Mouse (Mus musculus): ENCODE results near the gene Nps. TPM values are rescaled to one million over a fixed set of nuclear protein-coding genes. Genes with fewer than 3 reads are reported as not detected.

The Nps gene
- polyA plus RNA-seq, 1 experiment = not detected

DNA sequence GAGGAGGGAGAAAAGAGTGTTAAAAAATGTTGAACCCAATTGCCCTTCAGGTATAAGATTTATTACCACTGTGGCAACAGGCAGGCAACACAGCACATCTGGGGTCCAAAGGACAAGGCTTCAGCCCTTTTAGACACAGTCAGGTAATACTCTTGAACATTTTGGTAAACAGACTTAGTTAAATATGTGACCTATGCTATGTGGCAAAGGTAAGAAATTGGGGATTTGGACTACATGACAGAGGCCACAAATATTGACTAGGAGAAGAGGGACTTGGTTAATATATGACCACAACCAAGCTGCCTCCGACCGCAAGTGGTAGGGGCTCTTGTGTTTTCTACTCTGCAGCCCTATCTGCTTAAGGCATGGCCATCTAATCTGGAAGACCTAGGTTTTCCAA, 5.3 kb upstream of the Nps start:
- H3K4me1 ChIP-seq (replicated peaks; ENCODE audit: control insufficient read depth, insufficient read depth, low read length) = no peaks in the 10 kb centered on the region
- H3K36me3 ChIP-seq (ENCODE audit: control insufficient read depth, insufficient read depth, low read length) = no peaks in the 10 kb centered on the region
- no peak overlapping the region for H3K27ac ChIP-seq (ENCODE audit: control insufficient read depth, insufficient read depth, low read length)
- DNase-seq = no peak
- no peak overlapping the region for H3K4me3 ChIP-seq (ENCODE audit: control insufficient read depth, insufficient read depth, low read length)
- no peaks in the 10 kb centered on the region for H3K27me3 ChIP-seq (ENCODE audit: control insufficient read depth, insufficient read depth, low read length)
- WGBS = 98% methylated on average over 2 of the region's 2 CpGs
- TF ChIP-seq CTCF (IDR thresholded peaks at IDR 0.05; ENCODE audit: borderline replicate concordance, control insufficient read depth, extremely low read depth, insufficient read depth, low read length, poor library complexity) (no peak), POLR2A (IDR thresholded peaks at IDR 0.05; ENCODE audit: control insufficient read depth, extremely low read depth, insufficient read depth, low read length, poor library complexity) (no peak)

DNA sequence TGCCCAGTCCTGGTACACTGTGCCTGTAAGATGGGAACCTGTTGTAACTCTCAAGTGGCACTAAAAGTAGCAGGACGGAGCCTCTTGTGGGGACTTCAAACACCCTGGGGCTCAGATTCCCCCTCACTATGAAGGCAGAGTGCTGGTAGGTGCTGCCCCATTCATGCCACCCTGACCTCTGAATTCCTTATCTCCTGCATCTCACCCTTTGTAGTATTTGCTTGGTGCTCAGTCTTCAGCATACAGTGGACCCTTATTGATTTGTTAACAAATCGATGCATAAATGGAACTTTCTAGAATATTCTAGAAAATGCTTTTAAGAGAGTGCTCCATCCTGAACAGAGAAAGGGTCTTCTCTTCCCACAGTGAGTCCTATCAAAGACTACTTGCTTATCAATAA, 4.1 kb upstream of the Nps start:
- no peaks in the 10 kb centered on the region for H3K27me3 ChIP-seq (ENCODE audit: control insufficient read depth, insufficient read depth, low read length)
- no peaks in the 10 kb centered on the region for H3K4me1 ChIP-seq (replicated peaks; ENCODE audit: control insufficient read depth, insufficient read depth, low read length)
- no peaks in the 10 kb centered on the region for H3K36me3 ChIP-seq (ENCODE audit: control insufficient read depth, insufficient read depth, low read length)
- H3K4me3 ChIP-seq (ENCODE audit: control insufficient read depth, insufficient read depth, low read length) = no peak overlapping the region
- no peak overlapping the region for H3K27ac ChIP-seq (ENCODE audit: control insufficient read depth, insufficient read depth, low read length)
- no peak for DNase-seq
- TF ChIP-seq CTCF (IDR thresholded peaks at IDR 0.05; ENCODE audit: borderline replicate concordance, control insufficient read depth, extremely low read depth, insufficient read depth, low read length, poor library complexity) (no peak), POLR2A (IDR thresholded peaks at IDR 0.05; ENCODE audit: control insufficient read depth, extremely low read depth, insufficient read depth, low read length, poor library complexity) (no peak)
- 94% methylated on average over 2 of the region's 2 CpGs for WGBS

DNA sequence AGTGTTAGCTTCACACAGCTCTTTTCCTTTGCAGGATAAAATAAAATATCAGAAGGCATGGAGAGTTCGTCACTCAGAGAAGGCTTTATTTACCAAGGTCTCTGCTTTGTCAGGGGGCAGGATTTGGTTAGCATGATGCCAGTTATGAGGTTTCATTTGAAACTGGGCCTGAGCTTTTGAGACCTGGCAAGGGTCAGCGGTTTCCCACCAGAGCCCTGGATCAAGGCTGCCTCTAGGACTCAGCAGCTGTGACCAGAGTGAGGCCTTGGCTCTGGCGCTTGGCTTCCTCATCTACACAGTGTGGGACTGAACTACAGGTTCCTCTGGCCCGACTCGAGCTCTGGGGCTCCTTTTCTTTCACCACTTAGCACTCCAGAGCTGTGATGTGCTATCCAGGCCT, 12.5 kb downstream of the Nps start:
- WGBS = 82% methylated on average over 5 of the region's 5 CpGs
- H3K27me3 ChIP-seq (ENCODE audit: control insufficient read depth, insufficient read depth, low read length) = no peaks in the 10 kb centered on the region
- TF ChIP-seq CTCF (IDR thresholded peaks at IDR 0.05; ENCODE audit: borderline replicate concordance, control insufficient read depth, extremely low read depth, insufficient read depth, low read length, poor library complexity) (no peak), POLR2A (IDR thresholded peaks at IDR 0.05; ENCODE audit: control insufficient read depth, extremely low read depth, insufficient read depth, low read length, poor library complexity) (no peak)
- no peaks in the 10 kb centered on the region for H3K4me1 ChIP-seq (replicated peaks; ENCODE audit: control insufficient read depth, insufficient read depth, low read length)
- no peak for DNase-seq
- no peak overlapping the region for H3K4me3 ChIP-seq (ENCODE audit: control insufficient read depth, insufficient read depth, low read length)
- no peaks in the 10 kb centered on the region for H3K36me3 ChIP-seq (ENCODE audit: control insufficient read depth, insufficient read depth, low read length)
- no peak overlapping the region for H3K27ac ChIP-seq (ENCODE audit: control insufficient read depth, insufficient read depth, low read length)

DNA sequence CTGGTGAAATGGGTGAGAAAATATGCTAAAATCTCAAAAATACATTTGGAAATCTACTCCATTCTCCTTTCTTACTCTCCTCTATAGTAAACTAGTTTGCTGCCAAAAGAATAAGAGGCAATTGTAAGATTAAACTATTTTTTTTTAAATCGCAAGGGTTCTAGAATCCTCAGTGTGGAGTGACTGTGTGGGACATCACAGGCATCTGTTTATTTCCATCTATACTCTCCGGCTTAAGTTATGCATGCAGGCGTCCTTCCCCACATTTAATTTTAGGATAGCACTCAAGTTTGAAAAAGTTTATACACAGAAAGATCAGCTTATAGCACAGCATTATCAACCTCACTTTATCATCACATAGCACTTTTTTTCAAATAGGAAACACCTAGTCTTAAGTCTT, 24.7 kb downstream of the Nps start:
- Histone ChIP-seq H3K36me3 (ENCODE audit: control insufficient read depth, insufficient read depth, low read length) (no peaks in the 10 kb centered on the region), H3K27ac (ENCODE audit: control insufficient read depth, insufficient read depth, low read length) (no peak overlapping the region), H3K4me1 (replicated peaks; ENCODE audit: control insufficient read depth, insufficient read depth, low read length) (no peaks in the 10 kb centered on the region), H3K4me3 (ENCODE audit: control insufficient read depth, insufficient read depth, low read length) (no peak overlapping the region), H3K27me3 (ENCODE audit: control insufficient read depth, insufficient read depth, low read length) (no peaks in the 10 kb centered on the region)
- DNase-seq = no peak
- 96% methylated on average over 3 of the region's 3 CpGs for WGBS
- TF ChIP-seq CTCF (IDR thresholded peaks at IDR 0.05; ENCODE audit: borderline replicate concordance, control insufficient read depth, extremely low read depth, insufficient read depth, low read length, poor library complexity) (no peak), POLR2A (IDR thresholded peaks at IDR 0.05; ENCODE audit: control insufficient read depth, extremely low read depth, insufficient read depth, low read length, poor library complexity) (no peak)

DNA sequence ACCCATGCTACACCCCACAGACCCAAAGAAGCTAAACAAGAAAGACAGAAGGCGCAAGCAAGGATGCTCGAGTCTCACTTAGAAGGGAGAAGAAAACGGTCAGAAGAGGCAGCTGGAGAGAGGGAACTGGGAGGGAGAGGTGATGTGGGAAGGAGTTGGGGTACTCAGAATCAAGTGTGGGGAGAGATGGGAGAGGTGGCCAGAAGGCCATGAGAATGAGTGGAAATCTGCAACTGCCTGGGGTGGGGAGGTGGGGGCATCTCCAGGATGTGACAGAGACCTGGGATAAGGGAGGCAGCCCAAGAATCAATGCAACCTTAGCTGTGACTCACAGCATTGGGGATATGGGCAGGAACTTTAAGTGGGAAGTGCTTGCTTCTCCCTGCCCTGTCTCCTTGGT, 31.5 kb downstream of the Nps start:
- H3K4me3 ChIP-seq (ENCODE audit: control insufficient read depth, insufficient read depth, low read length) = no peak overlapping the region
- DNase-seq = no peak
- WGBS = 94% methylated on average over 3 of the region's 3 CpGs
- no peak overlapping the region for H3K27ac ChIP-seq (ENCODE audit: control insufficient read depth, insufficient read depth, low read length)
- H3K36me3 ChIP-seq (ENCODE audit: control insufficient read depth, insufficient read depth, low read length) = no peaks in the 10 kb centered on the region
- TF ChIP-seq POLR2A (IDR thresholded peaks at IDR 0.05; ENCODE audit: control insufficient read depth, extremely low read depth, insufficient read depth, low read length, poor library complexity) (no peak), CTCF (IDR thresholded peaks at IDR 0.05; ENCODE audit: borderline replicate concordance, control insufficient read depth, extremely low read depth, insufficient read depth, low read length, poor library complexity) (no peak)
- H3K27me3 ChIP-seq (ENCODE audit: control insufficient read depth, insufficient read depth, low read length) = no peaks in the 10 kb centered on the region
- no peaks in the 10 kb centered on the region for H3K4me1 ChIP-seq (replicated peaks; ENCODE audit: control insufficient read depth, insufficient read depth, low read length)

DNA sequence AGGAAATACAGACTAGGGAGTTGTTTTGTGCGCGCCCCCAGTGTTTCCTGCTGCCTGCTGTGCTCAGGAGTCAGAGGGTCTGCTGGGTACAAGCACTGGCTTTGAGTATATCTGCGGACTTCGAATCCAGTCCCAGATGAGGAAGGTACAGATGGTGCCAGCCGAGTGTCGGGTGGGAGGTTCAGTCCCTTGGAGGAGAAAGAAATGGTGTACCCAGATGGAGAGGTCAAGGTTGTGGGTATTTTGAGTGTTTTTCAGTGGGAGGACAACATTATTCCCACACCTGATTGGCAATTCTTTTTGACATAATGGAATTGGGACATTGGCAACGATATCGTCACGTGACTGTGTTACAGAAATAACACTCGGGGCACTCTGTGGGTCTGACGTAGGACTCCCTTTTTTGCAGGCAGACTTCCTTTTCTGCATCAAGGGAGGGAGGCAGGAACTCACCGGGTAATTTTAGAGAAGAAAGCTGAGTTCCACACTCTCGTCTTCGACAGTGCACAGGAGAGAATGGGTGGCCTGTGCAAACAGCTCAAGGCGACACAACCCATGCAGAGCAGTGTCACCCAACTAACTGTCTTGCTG, 33.2 kb downstream of the Nps start:
- Histone ChIP-seq H3K27me3 (ENCODE audit: control insufficient read depth, insufficient read depth, low read length) (no peaks in the 10 kb centered on the region), H3K36me3 (ENCODE audit: control insufficient read depth, insufficient read depth, low read length) (no peaks in the 10 kb centered on the region), H3K27ac (ENCODE audit: control insufficient read depth, insufficient read depth, low read length) (no peak overlapping the region), H3K4me1 (replicated peaks; ENCODE audit: control insufficient read depth, insufficient read depth, low read length) (no peaks in the 10 kb centered on the region), H3K4me3 (ENCODE audit: control insufficient read depth, insufficient read depth, low read length) (no peak overlapping the region)
- no peak for DNase-seq
- TF ChIP-seq CTCF (IDR thresholded peaks at IDR 0.05; ENCODE audit: borderline replicate concordance, control insufficient read depth, extremely low read depth, insufficient read depth, low read length, poor library complexity) (no peak), POLR2A (IDR thresholded peaks at IDR 0.05; ENCODE audit: control insufficient read depth, extremely low read depth, insufficient read depth, low read length, poor library complexity) (no peak)
- 30% methylated on average over 15 of the region's 15 CpGs for WGBS

DNA sequence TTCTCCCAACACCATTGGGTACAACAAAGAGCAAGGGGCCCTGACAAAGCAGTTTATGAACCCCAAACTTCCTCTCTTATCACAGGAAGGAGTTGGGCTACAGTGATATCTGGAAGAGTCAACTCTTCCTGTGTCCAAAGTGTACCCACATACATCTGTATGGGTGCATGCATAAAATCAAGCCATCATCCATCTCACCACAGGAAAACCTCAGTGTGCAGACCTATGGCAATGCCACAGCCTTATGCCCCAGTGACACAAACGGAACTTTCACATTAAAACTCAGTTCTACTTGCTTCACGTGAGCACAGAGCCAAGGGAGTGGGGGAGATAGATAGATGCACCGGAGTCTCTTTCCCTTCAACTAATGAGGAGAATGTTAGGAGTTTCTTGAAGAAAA, 36.0 kb downstream of the Nps start:
- Histone ChIP-seq H3K4me1 (replicated peaks; ENCODE audit: control insufficient read depth, insufficient read depth, low read length) (no peaks in the 10 kb centered on the region), H3K36me3 (ENCODE audit: control insufficient read depth, insufficient read depth, low read length) (no peaks in the 10 kb centered on the region), H3K4me3 (ENCODE audit: control insufficient read depth, insufficient read depth, low read length) (no peak overlapping the region), H3K27ac (ENCODE audit: control insufficient read depth, insufficient read depth, low read length) (no peak overlapping the region), H3K27me3 (ENCODE audit: control insufficient read depth, insufficient read depth, low read length) (no peaks in the 10 kb centered on the region)
- WGBS = 6% methylated on average over 3 of the region's 3 CpGs
- DNase-seq = no peak
- TF ChIP-seq POLR2A (IDR thresholded peaks at IDR 0.05; ENCODE audit: control insufficient read depth, extremely low read depth, insufficient read depth, low read length, poor library complexity) = no peak
- TF ChIP-seq CTCF (IDR thresholded peaks at IDR 0.05; ENCODE audit: borderline replicate concordance, control insufficient read depth, extremely low read depth, insufficient read depth, low read length, poor library complexity) = no peak

Measured in thymus, adult 2 months (tissue).